Mouse (Mus musculus): ENCODE measurements around the gene Bcl11a. TPM values are rescaled to one million over a fixed set of nuclear protein-coding genes. Genes with fewer than 3 reads are reported as not detected.

Gene Bcl11a
- total and polyA plus RNA-seq, 3 experiments = 37.0 to 112 (median 83.8) TPM

GRCm38 (mm10) chr11:24158026-24158425, 80.2 kb downstream of the Bcl11a start (continued):
- TF ChIP-seq CTCF (IDR thresholded peaks at IDR 0.05 in 2 of 3, conservative IDR thresholded peaks at IDR 0.05 in 1 of 3; ENCODE audit: control insufficient read depth in 1 of 3, insufficient read depth in 1 of 3, low read depth in 2 of 3, low read length in 3 of 3, poor library complexity in 1 of 3, severe bottlenecking in 1 of 3) (no peak), ZMIZ1 (IDR thresholded peaks at IDR 0.05; ENCODE audit: low read depth, low read length) (no peak), GABPA (IDR thresholded peaks at IDR 0.05; ENCODE audit: low read depth, low read length) (no peak), HCFC1 (IDR thresholded peaks at IDR 0.05; ENCODE audit: low read depth, low read length) (no peak), POLR2AphosphoS2 (IDR thresholded peaks at IDR 0.05; ENCODE audit: low read length) (no peak)

GRCm38 (mm10) chr11:24159656-24160055, 81.8 kb downstream of the Bcl11a start:
- Histone ChIP-seq H3K9ac (ENCODE audit: control insufficient read depth, low read depth, low read length, poor library complexity, severe bottlenecking) (no peak overlapping the region), H3K36me3 (ENCODE audit: control insufficient read depth in 1 of 2, insufficient read depth in 2 of 2, low read length in 2 of 2) (peaks cover 31 to 39% of the 10 kb centered on the region in 2 experiments), H3K79me2 (ENCODE audit: control insufficient read depth, insufficient read depth, low read length, poor library complexity) (peaks cover 40% of the 10 kb centered on the region), H3K9me3 (replicated peaks; ENCODE audit: insufficient read depth, low read length) (no peaks in the 10 kb centered on the region), H3K27me3 (ENCODE audit: control insufficient read depth in 1 of 2, insufficient read depth in 2 of 2, low read length in 2 of 2) (no peaks in the 10 kb centered on the region), H3K4me3 (ENCODE audit: control insufficient read depth in 1 of 2, insufficient read depth in 1 of 2, low read depth in 2 of 2, low read length in 2 of 2) (no peak overlapping the region), H3K27ac (ENCODE audit: control insufficient read depth, low read depth, low read length) (no peak overlapping the region), H3K4me1 (ENCODE audit: control insufficient read depth in 1 of 2, insufficient read depth in 2 of 2, low read length in 2 of 2) (peaks cover 10 to 13% of the 10 kb centered on the region in 2 experiments; a peak in 3 of 4 replicates)
- no peak for DNase-seq (ENCODE audit: low read depth, low spot score)
- TF ChIP-seq ETS1 (IDR thresholded peaks at IDR 0.05; ENCODE audit: low read depth, low read length) = no peak
- TF ChIP-seq POLR2A (IDR thresholded peaks at IDR 0.05; ENCODE audit: control insufficient read depth in 1 of 2, insufficient read depth in 1 of 2, low read depth in 1 of 2, low read length in 2 of 2, poor library complexity in 1 of 2) = no peak; a peak in 1 of 4 replicates
- TF ChIP-seq POLR2AphosphoS2 (IDR thresholded peaks at IDR 0.05; ENCODE audit: low read length) = no peak
- TF ChIP-seq CTCF (IDR thresholded peaks at IDR 0.05 in 2 of 3, conservative IDR thresholded peaks at IDR 0.05 in 1 of 3; ENCODE audit: control insufficient read depth in 1 of 3, insufficient read depth in 1 of 3, low read depth in 2 of 3, low read length in 3 of 3, poor library complexity in 1 of 3, severe bottlenecking in 1 of 3) = no peak
- no peak for TF ChIP-seq USF1 (IDR thresholded peaks at IDR 0.05; ENCODE audit: low read depth, low read length)
- no peak for TF ChIP-seq MAZ (IDR thresholded peaks at IDR 0.05; ENCODE audit: low read depth, low read length)
- no peak for TF ChIP-seq NRF1 (IDR thresholded peaks at IDR 0.05; ENCODE audit: insufficient read depth, low read depth, low read length, poor library complexity, severe bottlenecking)
- TF ChIP-seq HCFC1 (IDR thresholded peaks at IDR 0.05; ENCODE audit: low read depth, low read length) = no peak
- no peak for TF ChIP-seq BHLHE40 (IDR thresholded peaks at IDR 0.05; ENCODE audit: borderline replicate concordance, low read depth, low read length)
- no peak for TF ChIP-seq TBP (IDR thresholded peaks at IDR 0.05; ENCODE audit: low read depth, low read length)
- no peak for TF ChIP-seq GABPA (IDR thresholded peaks at IDR 0.05; ENCODE audit: low read depth, low read length)
- no peak for TF ChIP-seq MAX (IDR thresholded peaks at IDR 0.05; ENCODE audit: low read length)
- TF ChIP-seq EP300 (IDR thresholded peaks at IDR 0.05; ENCODE audit: low read depth in 1 of 2, low read length in 2 of 2) = no peak
- TF ChIP-seq MAFK (IDR thresholded peaks at IDR 0.05; ENCODE audit: borderline replicate concordance, low read depth, low read length) = no peak
- no peak for TF ChIP-seq TCF12 (IDR thresholded peaks at IDR 0.05; ENCODE audit: low read depth, low read length)

DNA sequence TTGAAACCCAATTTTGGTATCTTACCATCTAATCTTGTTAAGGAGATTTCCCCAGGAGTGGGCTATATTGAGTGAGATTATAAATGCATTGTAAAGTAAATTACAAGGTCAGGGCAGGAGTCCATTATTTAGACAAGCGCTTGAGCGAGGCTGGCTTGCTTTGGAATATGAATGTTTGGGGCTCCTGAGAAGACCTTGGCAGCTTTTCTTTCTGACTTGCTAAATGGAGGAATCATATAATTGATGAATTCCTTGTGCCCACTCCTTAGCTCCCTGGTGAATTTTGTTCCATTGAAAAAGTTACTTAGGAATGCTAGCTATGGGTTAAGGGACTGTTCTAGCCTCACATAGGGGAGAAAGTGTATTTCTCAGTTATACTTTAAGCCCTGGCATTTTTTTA, 83.6 kb downstream of the Bcl11a start:
- H3K9ac ChIP-seq (ENCODE audit: control insufficient read depth, low read depth, low read length, poor library complexity, severe bottlenecking) = no peak overlapping the region
- peaks cover 10 to 13% of the 10 kb centered on the region in 2 experiments; a peak in 3 of 4 replicates for H3K4me1 ChIP-seq (ENCODE audit: control insufficient read depth in 1 of 2, insufficient read depth in 2 of 2, low read length in 2 of 2)
- no peak overlapping the region for H3K27ac ChIP-seq (ENCODE audit: control insufficient read depth, low read depth, low read length)
- DNase-seq (ENCODE audit: low read depth, low spot score) = no peak
- H3K27me3 ChIP-seq (ENCODE audit: control insufficient read depth in 1 of 2, insufficient read depth in 2 of 2, low read length in 2 of 2) = no peaks in the 10 kb centered on the region
- H3K36me3 ChIP-seq (ENCODE audit: control insufficient read depth in 1 of 2, insufficient read depth in 2 of 2, low read length in 2 of 2) = peaks cover 37% of the 10 kb centered on the region in 2 experiments
- no peaks in the 10 kb centered on the region for H3K9me3 ChIP-seq (replicated peaks; ENCODE audit: insufficient read depth, low read length)
- TF ChIP-seq POLR2A (IDR thresholded peaks at IDR 0.05; ENCODE audit: control insufficient read depth in 1 of 2, insufficient read depth in 1 of 2, low read depth in 1 of 2, low read length in 2 of 2, poor library complexity in 1 of 2) = 0 out of 4 replicates have a peak, but pooled peaks of 1 of the 2 experiments have one; percentile 9
- TF ChIP-seq HCFC1 (IDR thresholded peaks at IDR 0.05; ENCODE audit: low read depth, low read length) = no peak
- no peak overlapping the region for H3K4me3 ChIP-seq (ENCODE audit: control insufficient read depth in 1 of 2, insufficient read depth in 1 of 2, low read depth in 2 of 2, low read length in 2 of 2)
- peaks cover 30% of the 10 kb centered on the region for H3K79me2 ChIP-seq (ENCODE audit: control insufficient read depth, insufficient read depth, low read length, poor library complexity)

Data from MEL (cell line).